Mouse (Mus musculus) lung, postnatal 4 days (tissue): ENCODE results near the gene Npat.

Source experiments
- DNase-seq, 2 experiments: peaks; one replicate each; pipeline ENCODE4 v3.0.0; 2021

The Npat gene

DNA sequence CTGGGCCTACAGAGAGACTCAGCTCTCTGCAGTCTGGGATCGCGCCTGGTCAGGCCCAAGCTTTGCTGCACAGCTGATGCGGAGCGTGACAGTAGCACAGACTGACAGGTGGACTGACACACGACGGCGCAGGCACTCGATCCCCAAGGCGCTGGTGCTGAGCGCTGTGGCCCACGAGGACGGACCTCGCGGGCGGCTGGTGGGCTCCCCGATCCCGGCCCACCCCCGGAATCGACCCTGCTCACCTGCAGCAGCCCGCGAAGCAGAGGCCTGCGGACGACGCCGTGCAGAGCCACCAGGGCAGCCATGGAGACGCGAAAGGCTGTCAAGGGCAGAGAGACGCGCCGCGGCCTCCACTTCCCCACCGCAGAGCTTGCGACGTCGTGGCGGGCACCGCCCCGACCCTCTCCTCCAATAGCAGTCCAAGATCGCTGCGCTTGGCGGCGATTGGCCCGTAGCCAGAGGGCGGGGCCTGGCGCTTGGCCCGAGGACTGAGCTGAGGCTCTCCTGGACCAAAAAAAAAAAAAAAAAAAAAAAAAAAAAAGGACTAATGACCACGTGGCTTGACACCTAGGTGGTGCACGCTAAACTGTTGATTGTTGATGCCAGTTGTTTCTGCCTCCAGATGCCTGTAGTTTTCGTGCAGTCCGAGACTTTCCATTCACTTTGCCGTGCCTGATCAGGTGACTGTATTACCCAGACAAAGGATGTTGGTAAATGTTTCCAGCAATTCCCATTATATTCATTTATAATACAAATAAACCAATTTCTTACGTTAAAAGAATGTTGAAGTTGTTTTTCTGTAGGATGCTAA lies 73.3 kb downstream of the Npat start, which contains the start of gene Acat1:
TSS of gene Acat1 (minus strand) at position 415 of the 814 bp plus-strand sequence.
- DNase-seq, result peak; percentile 96

DNA sequence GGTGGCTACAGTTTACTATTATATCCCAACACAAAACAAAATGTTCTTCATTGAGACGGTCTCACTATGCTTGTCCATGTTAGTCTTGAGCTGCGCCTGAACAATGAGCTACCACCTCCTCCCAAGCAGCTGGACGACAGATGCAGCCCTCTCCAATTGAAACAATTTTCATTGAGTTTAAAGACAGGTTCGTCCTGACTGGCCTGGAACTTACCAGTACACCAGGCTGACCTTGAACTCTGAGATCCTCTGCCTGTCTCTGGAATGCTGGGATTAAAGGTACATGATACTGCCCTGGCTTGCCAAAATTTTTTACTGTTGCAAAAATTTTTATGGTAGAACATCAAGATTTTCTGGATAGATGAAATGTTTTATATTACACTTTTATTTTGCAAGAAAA lies 77.4 kb downstream of the Npat start:
- no peak for DNase-seq

DNA sequence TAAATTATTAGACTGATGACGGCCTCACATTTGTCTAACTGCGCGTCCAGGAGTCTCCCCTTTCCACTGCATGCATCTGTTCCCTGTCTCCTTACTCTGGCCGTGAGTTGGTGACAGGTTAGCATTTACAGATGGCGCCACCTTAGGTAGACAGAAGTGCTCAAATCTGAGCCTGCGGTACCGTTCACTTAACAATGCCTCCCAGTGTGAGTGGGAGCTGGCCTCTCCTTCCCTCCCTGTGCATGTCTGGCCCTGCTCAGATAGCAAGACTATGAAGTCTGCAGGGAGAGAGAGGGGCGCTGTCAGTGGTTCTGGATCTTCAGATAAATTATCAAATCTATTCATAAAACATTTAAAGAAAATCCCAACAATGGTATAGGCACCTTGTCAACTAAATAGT lies 78.4 kb downstream of the Npat start:
- no peak for DNase-seq
